Mouse (Mus musculus) skeletal muscle tissue, adult 2 months (tissue): Measurements from ENCODE around the gene Otoa.

ENCODE experiments used
- DNase-seq: peaks from one replicate; pipeline ENCODE4 v3.0.0-alpha.2; 2012; ENCODE audit warnings: low read depth, low spot score

Gene Otoa

DNA sequence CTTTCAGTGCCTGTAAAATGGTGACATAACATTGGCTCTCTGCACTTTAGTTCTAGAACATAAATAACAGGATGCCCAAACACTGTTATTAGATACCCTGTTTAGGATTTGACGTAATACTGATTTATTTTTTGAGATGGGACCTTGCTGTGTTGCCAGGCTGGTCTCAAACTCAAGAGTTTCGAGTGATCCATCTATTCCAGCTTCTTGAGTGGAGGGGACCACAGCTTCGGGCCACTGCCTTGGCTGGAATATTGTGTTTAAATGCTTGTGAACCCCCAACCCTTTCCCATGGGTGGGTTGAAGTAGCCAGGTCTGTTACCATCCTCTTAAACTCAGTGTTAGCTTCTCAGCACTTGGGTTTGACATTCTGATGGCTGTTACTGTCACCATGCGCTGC lies at the start of gene Otoa:
TSS of gene Otoa (plus strand) at position 301 of the 400 bp plus-strand sequence.
- DNase-seq = no peak

DNA sequence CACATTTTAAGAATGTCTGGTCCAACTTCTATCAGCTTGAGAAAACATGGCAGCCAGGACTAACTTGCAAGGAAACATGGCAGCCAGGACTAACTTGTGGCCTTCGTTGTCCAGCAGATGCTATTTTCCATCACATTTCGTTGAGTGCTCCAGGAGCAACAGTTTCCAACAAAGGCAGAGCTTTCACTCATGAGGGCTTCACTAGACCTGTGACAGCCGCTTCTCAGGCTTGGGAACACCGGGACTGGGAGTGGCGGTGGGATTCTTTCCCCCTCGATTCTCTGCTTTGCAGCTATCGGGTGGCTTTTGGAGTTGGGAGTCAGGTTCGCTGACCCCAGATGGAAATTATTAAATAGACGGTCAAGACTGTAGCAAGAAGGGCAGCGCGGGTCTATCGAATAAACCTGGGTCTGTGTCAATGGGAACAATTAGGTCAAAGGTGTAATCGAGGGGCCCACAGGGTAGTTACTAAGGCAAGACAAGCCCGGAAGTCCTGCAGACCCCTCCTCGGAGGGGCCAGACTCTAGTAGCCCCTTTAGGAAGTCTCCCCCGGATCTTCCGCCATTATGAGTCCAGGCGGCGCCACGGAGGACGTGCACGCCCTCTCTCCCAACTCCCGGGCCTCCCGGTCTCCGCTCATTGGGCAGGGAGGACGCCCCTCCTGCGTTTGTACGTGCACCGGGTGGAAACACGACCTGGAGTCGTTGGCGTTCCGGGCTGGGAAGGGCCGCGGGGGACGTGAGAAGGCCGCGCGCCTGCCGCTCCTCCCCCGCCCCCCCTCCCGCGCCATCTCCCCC lies 47.4 kb upstream of the Otoa start, which contains the start of gene Mettl9:
TSS of gene Mettl9 (plus strand) at position 590 of the 797 bp plus-strand sequence.
- DNase-seq = peak; percentile 94

DNA sequence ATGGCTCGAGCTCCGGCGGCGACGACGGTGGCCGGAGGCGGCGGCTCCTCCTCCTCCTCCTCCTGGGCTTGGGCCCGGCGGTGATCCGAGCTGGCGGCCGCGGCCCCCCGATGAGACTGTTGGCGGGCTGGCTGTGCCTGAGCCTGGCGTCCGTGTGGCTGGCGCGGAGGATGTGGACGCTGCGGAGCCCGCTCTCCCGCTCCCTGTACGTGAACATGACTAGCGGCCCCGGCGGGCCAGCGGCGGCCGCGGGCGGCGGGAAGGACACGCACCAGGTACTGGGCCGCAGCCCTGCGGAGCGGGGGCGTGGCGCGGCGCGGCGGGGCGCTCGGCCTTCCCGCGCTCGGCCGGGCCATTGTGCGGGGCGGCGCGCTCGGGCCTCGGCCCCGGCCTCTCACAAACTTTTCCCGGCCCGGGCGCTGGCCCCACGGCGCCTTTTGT lies 46.7 kb upstream of the Otoa start:
- DNase-seq = no peak

- peak; percentile 14 for DNase-seq
Observed at GRCm38 (mm10) chr7:121035161-121035721, 46.2 kb upstream of the Otoa start.

DNA sequence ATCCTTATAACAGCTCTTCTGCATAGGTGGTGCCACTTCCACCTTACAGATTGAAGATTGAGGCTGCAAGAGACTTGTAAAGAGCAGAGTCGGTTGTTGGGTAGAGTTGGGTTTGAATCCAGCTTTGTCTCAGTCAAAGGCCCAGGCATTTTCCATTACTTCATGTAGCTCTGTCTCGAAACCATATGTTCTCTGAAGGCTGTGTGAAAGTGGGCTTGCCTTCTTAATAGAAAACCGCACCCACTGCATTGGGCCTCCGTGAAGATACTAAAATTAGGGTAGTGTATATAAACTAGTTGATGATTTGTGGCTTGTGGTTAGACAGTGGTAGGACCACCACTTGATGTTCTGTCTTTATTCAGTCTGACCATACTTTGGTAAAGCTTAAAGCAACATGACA lies 40.9 kb upstream of the Otoa start:
- DNase-seq = no peak

DNA sequence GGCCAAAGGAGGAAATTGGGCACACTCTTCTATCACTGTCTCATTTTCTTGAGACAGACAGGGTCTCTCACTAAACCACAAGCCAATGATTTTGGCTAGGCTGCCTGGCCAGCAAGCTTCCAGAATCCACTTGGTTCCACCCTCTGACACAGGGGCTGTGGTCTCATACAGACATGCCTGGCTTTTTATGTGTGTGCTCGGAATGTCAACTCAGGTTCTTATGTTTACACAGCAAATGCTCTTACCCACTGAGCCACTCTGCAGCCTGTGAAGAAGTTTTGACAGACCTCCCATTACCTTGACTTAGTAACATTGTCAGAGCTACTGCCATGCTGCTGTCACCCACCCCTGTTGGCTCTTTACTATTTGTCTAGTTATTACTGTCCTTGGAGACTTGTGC lies 39.5 kb upstream of the Otoa start:
- no peak for DNase-seq

DNA sequence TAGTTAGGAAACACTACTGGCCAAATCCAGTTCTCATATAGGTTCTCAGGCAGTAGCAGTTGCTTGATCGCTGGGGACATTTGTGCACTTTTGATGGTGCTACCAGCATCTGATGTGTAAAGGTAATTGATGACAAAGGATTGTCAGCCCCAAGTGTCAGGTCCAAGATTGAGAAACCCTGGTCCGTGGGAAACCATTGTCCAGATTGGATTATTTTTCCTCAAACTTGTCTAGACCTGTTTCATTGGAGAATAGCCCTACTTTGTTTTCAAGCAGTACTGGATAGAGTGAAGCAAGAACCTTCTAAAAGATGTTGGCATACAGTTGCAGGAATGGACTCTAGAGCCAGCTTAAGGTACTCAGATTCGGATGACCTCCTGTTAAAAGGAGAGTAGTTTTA lies 38.4 kb upstream of the Otoa start:
- no peak for DNase-seq

- DNase-seq = no peak
Observed at GRCm38 (mm10) chr7:121043510-121043909, 37.9 kb upstream of the Otoa start.

DNA sequence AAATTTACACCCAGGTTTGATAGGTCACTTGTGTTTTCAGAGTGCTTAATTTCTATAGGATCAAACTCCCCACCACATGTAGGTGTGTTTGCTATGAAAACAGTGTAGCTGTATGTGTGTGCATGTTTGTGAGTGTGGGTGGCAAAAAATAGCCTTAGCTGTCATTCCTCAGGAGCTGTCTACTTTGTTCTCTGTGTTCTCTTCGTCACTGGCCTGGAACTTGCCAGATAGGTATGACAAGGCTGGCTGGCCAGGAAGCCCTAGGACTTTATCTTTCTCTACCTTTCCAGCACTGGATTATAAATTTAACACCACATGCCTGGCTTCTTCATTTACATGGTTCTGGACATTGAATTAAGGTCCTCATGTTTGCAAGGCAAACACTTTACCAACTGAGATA lies 37.2 kb upstream of the Otoa start:
- DNase-seq = no peak

DNA sequence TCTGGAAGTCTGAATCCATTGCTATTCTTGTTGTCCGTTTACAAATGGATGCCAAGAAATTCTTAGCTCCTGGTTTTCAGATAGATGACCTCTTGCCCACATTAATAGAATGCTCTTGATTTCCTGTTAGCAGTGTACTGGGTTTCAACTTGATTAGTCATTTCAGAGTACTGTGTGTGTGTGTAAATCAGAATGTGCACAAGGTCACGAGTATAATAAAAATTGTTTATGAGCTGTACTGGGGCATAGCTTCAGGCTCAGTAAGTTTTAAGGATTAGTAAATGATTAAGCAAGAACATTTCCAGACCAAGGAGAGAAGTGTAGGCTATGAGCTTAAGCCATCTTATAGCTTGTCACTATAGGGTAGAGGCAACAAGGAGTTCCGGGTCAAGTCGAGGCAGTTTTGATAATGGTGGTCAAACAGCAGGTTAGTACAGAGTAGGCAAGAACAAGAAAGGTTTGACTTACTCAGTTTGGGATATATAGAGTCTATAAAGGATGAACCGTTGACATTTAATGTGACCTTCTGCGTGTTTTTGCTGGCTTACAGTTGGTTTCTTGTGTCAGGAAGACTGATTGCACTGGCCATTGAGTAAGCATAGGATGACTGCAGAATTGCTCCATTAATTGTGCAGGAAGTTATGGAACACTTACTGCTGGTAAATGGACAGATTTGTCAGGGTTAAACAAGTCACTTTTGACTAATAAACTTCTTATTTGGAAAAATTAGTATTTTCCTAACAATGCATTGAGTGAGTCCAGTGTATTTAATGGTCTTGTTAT lies 35.6 kb upstream of the Otoa start:
- DNase-seq = no peak

- no peak for DNase-seq
Observed at GRCm38 (mm10) chr7:121047624-121048023, 33.8 kb upstream of the Otoa start.

DNA sequence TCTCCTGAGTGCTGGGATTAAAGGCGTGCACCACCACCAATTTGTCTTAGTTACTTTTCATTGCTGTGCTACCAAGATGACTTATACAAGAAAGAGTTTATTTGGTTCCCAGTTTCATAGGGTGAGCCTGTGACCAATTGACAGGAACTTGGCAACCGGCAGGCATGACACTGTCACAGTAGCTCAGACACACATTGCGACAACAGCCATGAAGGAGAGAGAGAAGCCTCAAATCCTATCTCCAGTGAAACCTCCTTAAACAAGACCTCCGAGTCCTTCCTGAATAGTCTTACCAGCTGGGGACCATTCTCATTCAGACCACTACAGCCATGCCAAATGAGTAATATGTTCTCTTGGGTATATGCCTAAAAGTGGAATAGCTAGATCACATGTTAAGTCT lies 28.4 kb upstream of the Otoa start:
- DNase-seq = no peak

GRCm38 (mm10) chr7:121059477-121060218 lies 21.8 kb upstream of the Otoa start:
- DNase-seq = no peak

DNA sequence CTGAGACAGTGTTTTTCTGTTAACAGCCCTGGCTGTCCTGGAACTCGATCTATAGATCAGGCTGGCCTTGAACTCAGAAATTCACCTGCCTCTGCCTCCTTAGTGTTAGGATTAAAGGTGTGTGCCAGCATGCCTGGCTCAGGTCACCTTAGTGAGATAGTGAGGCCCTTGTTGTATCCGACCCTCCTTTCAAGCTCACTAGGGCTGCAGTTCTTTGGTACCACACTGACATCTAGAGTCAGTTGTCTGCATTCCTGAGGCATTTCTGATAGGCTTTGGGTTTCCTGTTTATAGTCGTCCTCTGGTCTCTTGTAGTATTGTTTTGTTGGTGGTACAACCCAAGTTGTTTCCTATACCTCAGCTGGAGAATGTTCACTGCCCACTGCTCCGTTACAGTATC lies 17.1 kb upstream of the Otoa start:
- no peak for DNase-seq

DNA sequence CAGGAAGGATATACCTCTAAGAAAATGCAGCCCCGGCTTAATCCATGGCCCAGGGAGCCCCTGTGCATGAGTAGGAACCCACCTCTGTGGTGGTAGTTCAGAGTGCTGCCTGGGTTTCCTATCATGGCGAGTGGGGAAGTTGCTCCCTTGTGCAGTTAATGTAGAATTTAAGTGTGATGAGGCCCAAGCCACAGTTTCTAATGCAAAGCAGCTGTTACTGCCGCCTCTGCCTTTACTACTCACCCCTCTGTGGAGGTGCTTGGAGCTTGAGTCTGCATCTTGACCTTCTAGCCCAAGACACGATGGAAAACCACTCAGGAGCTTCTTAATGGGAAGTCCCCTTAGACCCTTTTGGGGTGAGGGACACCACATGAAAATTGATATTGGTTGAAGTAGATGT lies 10.2 kb upstream of the Otoa start:
- no peak for DNase-seq

- DNase-seq = no peak
Observed at GRCm38 (mm10) chr7:121072506-121072905, 8.9 kb upstream of the Otoa start.

DNA sequence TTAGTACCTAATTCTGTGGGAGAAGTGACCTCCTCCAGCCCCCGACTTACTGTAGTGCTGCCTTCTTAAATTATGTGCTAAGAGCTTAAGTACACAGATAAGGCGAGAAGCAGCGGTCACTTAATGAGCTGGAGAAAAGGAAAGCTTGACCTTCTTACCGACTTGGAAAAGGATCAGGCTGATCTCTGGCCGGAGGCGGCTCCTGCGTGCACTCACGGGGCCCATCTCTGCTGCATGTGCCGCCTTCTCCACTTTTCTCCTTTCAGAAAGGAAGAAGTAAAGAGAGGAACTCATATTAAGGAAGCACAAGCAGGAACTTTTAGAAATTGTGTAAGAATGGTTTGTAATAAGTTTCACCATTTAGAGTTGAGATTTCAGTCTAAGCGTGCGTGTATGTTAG lies 7.2 kb upstream of the Otoa start, which contains the start of gene Igsf6:
TSS of gene Igsf6 (minus strand) at position 292 of the 400 bp plus-strand sequence.
- no peak for DNase-seq

DNA sequence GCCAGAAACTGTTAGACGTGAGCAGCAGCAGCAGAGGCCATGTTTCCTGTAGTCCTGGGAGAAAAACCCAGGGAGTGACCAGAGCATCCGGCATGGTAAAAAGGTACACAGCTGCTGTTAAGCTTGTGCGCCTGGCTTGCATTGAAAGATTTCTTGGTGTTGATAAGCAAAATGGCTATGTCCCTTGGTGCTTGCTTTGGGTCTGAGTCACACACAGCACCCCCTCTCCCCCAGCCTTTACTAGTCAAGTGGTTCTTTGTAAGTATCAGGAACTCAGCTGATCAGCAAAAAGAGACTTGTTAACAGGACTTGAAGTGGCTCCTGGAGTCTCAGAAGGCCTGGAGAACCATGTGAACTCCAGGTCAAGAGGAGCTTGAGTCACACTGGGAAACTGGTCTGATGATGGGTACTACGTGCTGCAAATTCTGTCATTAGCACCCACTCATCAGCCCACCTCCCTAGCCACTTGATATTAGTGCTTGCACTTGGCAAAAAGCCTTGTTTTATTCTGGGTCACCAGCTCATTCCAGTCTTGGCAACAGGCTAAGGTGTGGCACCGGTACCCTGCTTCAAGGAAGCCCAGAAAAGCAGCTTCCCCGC lies 6.5 kb upstream of the Otoa start:
- DNase-seq = no peak

GRCm38 (mm10) chr7:121075416-121075815 lies 6.0 kb upstream of the Otoa start:
- no peak for DNase-seq

DNA sequence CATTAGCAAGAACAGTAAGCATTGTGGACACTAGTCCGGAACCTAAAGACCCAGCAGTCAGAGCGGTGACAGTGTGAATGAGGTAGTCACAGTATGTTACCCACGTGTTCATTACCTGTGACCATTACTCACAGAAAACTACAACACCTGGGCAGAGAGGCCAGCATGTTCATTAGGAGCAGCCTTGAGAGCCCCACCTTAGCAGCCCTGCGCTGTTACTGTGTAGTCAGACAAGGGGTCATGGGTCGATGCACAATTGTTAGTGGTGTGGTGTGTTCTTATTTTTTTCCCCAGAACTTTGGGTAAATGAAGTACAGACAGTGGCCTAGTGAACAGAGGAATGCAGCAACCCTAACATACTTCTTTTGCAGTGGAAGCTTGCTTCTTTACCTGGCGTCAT lies 4.1 kb upstream of the Otoa start:
- no peak for DNase-seq

DNA sequence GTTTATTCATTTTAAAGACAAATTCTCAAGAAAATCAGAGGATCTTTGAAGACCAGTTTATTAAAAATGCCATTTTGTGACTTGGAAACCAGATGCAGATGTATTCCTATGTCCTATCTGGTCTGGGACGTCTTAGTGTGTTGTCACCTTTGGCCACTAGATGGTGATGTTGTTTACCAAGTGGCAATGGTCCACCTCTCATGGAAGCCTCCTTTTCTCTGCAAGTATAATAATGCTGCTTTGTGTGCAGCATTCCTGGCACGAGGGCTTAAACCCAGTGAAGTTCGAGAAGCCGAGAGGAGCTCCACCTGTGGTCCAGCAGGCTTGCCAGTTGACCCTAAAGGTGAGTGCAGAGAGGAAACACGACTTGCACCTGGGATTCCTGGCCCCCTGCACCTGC lies 3.6 kb upstream of the Otoa start:
- peak; percentile 45 for DNase-seq
